Mouse (Mus musculus) kidney, embryonic 14.5 days (tissue): ENCODE data around the gene Zfp606. TPM values are rescaled to one million over a fixed set of nuclear protein-coding genes. Genes with fewer than 3 reads are reported as not detected.

Experiments
- ATAC-seq: fragments of 200-750 bp; cut with Nextera tagmentation; 2 replicates; pipeline ENCODE4 v1.8.0; 2017; ENCODE audit warnings: moderate number of reproducible peaks, mild to moderate bottlenecking, moderate TSS enrichment, moderate library complexity; ENCODE audit not compliant: low FRiP score, low TSS enrichment
- H3K27ac ChIP-seq: fragments of 300-500 bp; sonication (generic); 2 replicates; pipeline ENCODE4 v1.5.1; 2014; ENCODE audit warnings: low read depth, mild to moderate bottlenecking, low read length, moderate library complexity, mixed read lengths
- H3K27me3 ChIP-seq: fragments of 300-500 bp; sonication (generic); 2 replicates; pipeline ENCODE4 v1.6.1; 2014; ENCODE audit warnings: mild to moderate bottlenecking, low read length; ENCODE audit not compliant: control insufficient read depth, insufficient read depth
- H3K36me3 ChIP-seq: fragments of 300-500 bp; sonication (generic); 2 replicates; pipeline ENCODE4 v1.6.1; 2014; ENCODE audit warnings: low read length, mixed read lengths; ENCODE audit not compliant: control insufficient read depth, insufficient read depth
- H3K4me1 ChIP-seq: fragments of 300-500 bp; sonication (generic); 2 replicates; pipeline ENCODE4 v1.6.1; 2014; ENCODE audit warnings: low read length, mixed read lengths; ENCODE audit not compliant: control insufficient read depth, insufficient read depth
- H3K4me2 ChIP-seq: fragments of 300-500 bp; sonication (generic); replicated peaks from 2 replicates; pipeline ENCODE4 v1.6.1; 2014; ENCODE audit warnings: low read depth, mild to moderate bottlenecking, low read length
- H3K4me3 ChIP-seq: fragments of 300-500 bp; sonication (generic); 2 replicates; pipeline ENCODE4 v1.5.1; 2014; ENCODE audit warnings: mild to moderate bottlenecking, low read length
- H3K9ac ChIP-seq: fragments of 300-500 bp; sonication (generic); 2 replicates; pipeline ENCODE4 v1.6.1; 2014; ENCODE audit warnings: low read depth, mild to moderate bottlenecking, low read length, moderate library complexity
- H3K9me3 ChIP-seq: fragments of 300-500 bp; sonication (generic); 2 replicates; pipeline ENCODE4 v1.6.1; 2016; ENCODE audit warnings: low read length; ENCODE audit not compliant: control insufficient read depth
- WGBS: fragments of 180-500 bp; shearing (Covaris S2); extraction: QIAGEN DNeasy Blood & Tissue Kit; methylation state at CpG from one replicate; pipeline ENCODE4 v1.1.7; 2014; 5-methylcytosine and 5-hydroxymethylcytosine counted together
- polyA plus RNA-seq: library from polyadenylated mRNA; unstranded; fragments of >200 nt; fragmentation: Nextera tagmentation; extraction: Ambion mirVana; gene quantifications from 2 replicates; pipeline ENCODE4 v1.2.1, GENCODE M21; 2014

The Zfp606 gene
- polyA plus RNA-seq, result 22.5 and 31.1 TPM in 2 replicates

DNA sequence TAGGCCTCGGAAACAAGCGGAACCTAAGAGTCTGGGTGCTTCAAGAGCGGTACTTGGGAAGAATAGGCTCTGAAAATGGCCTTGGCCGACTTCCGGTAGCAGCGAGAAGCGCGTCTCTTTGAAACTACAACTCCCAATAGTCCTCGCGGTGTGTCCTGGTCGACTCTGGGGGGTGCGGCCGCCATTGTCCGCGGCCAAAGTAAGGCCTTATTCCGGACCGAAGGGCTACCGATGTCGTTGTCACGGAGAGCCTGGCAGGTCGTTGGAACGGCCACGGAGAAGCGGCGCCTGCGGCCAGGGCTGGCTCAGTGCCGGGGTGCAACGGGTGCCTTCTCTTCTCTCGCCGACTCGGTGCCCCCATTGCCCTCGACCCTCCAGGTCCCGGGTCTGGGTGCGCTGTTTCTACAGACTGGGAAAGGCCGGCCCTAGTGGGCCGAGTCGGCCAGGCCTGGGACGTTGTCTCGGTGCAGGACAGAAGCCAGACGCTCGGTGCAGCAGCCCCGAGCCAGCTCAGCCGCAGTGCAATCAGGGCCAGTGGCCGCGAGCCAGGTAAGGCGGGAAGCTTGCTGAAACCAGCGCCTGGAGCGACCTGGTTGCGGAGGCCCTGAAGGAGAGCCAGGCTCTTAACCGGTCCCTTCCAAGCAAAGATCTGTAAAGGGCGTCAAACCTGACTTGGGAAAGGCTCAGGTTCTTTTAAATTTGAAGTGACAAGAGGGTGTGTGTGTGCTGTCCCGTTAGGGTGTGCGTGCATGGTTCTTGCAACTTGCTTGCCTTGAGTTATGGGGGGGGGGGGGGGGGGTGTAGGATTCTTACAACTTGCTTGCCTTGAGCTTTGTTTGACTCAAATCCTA, at the start of gene Zfp606:
Gene Zfp606 (plus strand): TSS at position 136 of the 851 bp plus-strand sequence.
- H3K36me3 ChIP-seq, result peaks cover 32% of the 10 kb centered on the region
- peaks cover 16% of the 10 kb centered on the region for H3K9me3 ChIP-seq
- ATAC-seq, result peak; percentile 98
- H3K27ac ChIP-seq, result peak within 1 kb of the TSS; percentile 83
- H3K4me2 ChIP-seq, result peak within 1 kb of the TSS; percentile 55
- peak within 1 kb of the TSS; percentile 66 for H3K4me3 ChIP-seq
- 0 out of 2 replicates have a peak, but pooled peaks cover 6% of the 10 kb centered on the region for H3K4me1 ChIP-seq
- H3K9ac ChIP-seq, result peak within 1 kb of the TSS; percentile 85
- no peaks in the 10 kb centered on the region for H3K27me3 ChIP-seq
- under 1% methylated on average over 53 of the region's 53 CpGs for WGBS

DNA sequence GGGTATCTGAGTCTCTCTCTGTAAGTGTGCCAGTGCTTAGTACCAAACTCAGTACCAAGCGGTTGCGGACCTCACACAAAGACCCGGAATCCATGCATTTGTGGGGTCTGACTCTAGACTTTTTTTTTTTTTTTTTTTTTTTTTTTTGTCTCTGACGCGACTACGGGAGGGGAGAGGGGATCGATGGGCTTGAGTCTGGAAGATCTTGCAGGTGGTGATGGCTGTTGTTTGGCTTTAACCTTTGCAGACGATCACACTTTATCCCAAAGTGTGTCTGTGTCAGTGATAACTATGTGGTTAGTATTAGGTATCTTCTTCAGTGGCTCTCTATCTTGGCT, 885 bp downstream of the Zfp606 start:
- whole genome bisulfite sequencing, result under 1% methylated on average over 8 of the region's 8 CpGs
- Histone ChIP-seq H3K4me2 (peak overlapping the region; percentile 55), H3K9ac (peak overlapping the region; percentile 85), H3K4me1 (0 out of 2 replicates have a peak, but pooled peaks cover 6% of the 10 kb centered on the region), H3K36me3 (peaks cover 38% of the 10 kb centered on the region), H3K27me3 (no peaks in the 10 kb centered on the region), H3K9me3 (peaks cover 16% of the 10 kb centered on the region), H3K4me3 (peak overlapping the region; percentile 66), H3K27ac (peak overlapping the region; percentile 83; the same call in 1 of the 2 replicates)
- ATAC-seq, result no peak; the same call in none of the 2 replicates

DNA sequence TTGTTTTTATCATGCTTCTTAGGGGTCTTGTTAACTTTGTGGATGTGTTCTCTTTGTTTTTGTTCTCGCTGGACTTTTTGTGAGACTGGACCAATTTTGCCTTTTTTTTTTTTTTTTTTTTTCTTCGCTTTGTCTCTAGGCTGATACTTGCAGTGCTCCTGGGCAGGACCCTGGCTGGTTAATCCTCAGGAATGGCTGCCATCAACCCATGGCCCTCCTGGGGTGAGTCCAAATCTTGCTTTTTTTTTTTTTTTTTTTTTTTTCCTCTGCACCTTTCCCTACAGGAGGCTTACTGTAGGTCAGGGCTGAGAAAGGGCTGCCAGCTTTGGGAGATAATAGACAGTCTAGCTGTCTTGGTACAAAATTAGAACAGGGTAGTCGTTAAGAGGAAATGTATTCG, 1.4 kb downstream of the Zfp606 start:
- Histone ChIP-seq H3K4me3 (peak overlapping the region; percentile 66), H3K27ac (no peak overlapping the region), H3K4me1 (0 out of 2 replicates have a peak, but pooled peaks cover 6% of the 10 kb centered on the region), H3K27me3 (no peaks in the 10 kb centered on the region), H3K9me3 (peaks cover 16% of the 10 kb centered on the region), H3K36me3 (peaks cover 44% of the 10 kb centered on the region), H3K4me2 (peak overlapping the region; percentile 55), H3K9ac (peak overlapping the region; percentile 85; the same call in 1 of the 2 replicates)
- no peak for ATAC-seq
- 74% methylated on average over 4 of the region's 4 CpGs for WGBS

DNA sequence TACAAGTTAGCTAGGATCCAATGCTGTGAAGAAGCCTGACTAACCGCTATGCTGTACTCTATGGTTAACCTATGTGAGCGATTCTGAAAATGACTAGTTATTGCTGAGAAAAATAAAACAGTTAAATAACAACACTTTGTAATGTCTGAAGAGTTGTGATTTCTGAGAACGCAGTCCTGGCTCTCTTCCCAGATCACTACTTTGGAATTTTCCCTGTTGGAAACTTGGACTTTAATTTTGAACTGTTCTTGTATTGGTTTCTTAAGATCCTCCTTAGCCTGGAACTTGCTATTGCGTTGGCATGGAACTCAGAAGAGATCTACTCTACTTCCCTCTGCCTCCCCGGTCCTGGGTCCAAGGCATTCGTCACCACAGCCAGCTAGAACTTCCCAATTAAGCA, 5.7 kb downstream of the Zfp606 start:
- ATAC-seq, result no peak
- Histone ChIP-seq H3K9ac (no peak overlapping the region), H3K36me3 (peaks cover 86% of the 10 kb centered on the region), H3K27ac (no peak overlapping the region), H3K4me3 (no peak overlapping the region), H3K4me2 (no peak overlapping the region), H3K27me3 (no peaks in the 10 kb centered on the region), H3K9me3 (peaks cover 44% of the 10 kb centered on the region), H3K4me1 (0 out of 2 replicates have a peak, but pooled peaks cover 6% of the 10 kb centered on the region)
- WGBS, result 95% methylated on average over 6 of the region's 6 CpGs

DNA sequence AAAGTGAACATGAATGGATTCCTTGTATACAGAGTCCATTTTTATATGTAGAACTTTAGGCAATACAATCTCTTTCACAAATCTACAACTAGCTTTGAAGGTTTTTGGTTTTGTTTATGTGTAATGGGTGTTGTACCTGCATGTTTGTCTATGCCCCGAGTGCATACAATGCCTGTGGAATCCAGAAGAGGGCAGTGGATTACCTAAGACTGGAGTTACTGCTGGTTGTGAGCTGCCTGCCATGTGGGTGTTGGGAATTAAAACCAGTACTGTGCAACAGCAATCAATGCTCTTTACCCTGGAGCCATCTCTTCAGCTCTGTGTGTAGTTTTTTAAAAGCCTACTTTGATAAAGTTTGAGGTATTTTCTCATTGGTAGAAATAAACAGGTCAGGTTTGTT, 7.9 kb downstream of the Zfp606 start:
- no peaks in the 10 kb centered on the region for H3K27me3 ChIP-seq
- H3K27ac ChIP-seq, result no peak overlapping the region
- H3K9ac ChIP-seq, result no peak overlapping the region
- 89% methylated on average over 1 of the region's 1 CpGs for WGBS
- H3K4me1 ChIP-seq, result no peaks in the 10 kb centered on the region
- no peak overlapping the region for H3K4me2 ChIP-seq
- no peak overlapping the region for H3K4me3 ChIP-seq
- H3K36me3 ChIP-seq, result peaks cover 98% of the 10 kb centered on the region
- peaks cover 57% of the 10 kb centered on the region for H3K9me3 ChIP-seq
- no peak for ATAC-seq

DNA sequence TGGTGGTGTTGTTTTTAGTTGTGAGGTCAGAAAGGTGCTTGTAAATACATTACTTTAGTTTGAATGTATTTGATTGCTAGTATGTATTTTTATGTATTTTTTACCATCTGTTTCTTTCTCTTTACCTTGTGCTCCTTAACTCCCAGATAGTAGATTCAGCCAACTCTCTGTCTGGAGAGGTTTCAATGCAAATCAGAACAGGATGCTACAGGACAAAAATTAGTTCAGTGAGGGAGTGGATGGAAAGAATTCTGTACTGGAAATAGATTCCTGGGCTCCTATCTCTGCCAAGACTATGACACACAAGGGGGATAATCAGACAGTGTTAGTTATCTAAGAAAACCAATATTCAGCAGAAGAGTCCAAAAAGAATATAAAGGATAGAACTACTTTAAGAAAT, 8.6 kb downstream of the Zfp606 start:
- no peak overlapping the region for H3K9ac ChIP-seq
- H3K27ac ChIP-seq, result no peak overlapping the region
- H3K9me3 ChIP-seq, result peaks cover 58% of the 10 kb centered on the region
- peaks cover 98% of the 10 kb centered on the region for H3K36me3 ChIP-seq
- no peaks in the 10 kb centered on the region for H3K4me1 ChIP-seq
- ATAC-seq, result no peak
- H3K4me3 ChIP-seq, result no peak overlapping the region
- H3K4me2 ChIP-seq, result no peak overlapping the region
- H3K27me3 ChIP-seq, result no peaks in the 10 kb centered on the region

DNA sequence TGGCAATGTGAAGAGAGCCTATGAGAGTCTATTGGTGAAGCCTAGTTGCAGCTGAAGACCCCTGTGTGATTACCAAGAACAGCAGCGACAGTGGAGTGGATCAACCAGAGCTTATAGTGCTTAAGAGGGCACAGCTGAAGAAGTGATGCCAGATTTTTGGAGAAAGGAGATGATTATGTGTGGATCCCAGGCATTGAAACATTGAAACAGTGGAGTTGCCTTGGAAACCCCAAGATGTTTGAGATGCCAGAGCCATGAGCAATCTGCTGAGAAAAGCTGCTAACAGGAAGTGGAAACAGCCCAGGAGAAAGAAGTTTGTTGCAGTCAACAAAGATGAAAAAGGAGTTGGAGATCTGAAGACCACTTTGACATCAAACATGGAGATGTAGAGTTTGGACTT, 32.8 kb downstream of the Zfp606 start:
- no peak for ATAC-seq
- 59% methylated on average over 1 of the region's 1 CpGs for WGBS

DNA sequence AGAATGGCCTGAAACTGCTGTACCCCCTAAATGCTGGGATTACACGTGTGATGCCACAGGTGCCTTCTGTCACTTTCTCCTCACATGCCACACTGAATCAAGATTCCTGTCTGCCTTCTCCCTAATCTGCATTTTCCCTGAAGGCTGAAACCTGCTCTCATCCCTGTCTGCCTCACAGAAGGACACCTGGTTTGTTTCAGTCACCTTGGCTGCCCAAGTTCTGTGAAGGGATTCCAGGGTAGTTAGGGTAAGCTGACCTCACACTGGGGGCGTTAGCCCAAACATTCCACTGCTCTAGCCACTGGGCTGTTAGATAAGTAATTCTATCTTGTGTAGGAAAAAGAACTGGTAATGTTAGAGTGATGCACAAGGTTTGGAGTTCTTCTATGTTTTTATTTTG, 34.1 kb downstream of the Zfp606 start, which contains the start of gene 2900092C05Rik:
Gene 2900092C05Rik (plus strand): TSS at position 301 of the 400 bp plus-strand sequence.
- Histone ChIP-seq H3K4me3 (no peak within 1 kb of the TSS), H3K9ac (no peak within 1 kb of the TSS), H3K27ac (no peak within 1 kb of the TSS), H3K36me3 (no peaks in the 10 kb centered on the region), H3K4me2 (no peak within 1 kb of the TSS), H3K27me3 (no peaks in the 10 kb centered on the region), H3K9me3 (no peaks in the 10 kb centered on the region; the same call in 1 of the 2 replicates), H3K4me1 (no peaks in the 10 kb centered on the region)
- WGBS, result 58% methylated on average over 2 of the region's 2 CpGs
- ATAC-seq, result no peak

More for the DNA sequence above, 32.8 kb downstream of the Zfp606 start:
- Histone ChIP-seq H3K27me3 (no peaks in the 10 kb centered on the region), H3K27ac (no peak overlapping the region), H3K9ac (no peak overlapping the region), H3K4me1 (no peaks in the 10 kb centered on the region), H3K4me2 (no peak overlapping the region), H3K4me3 (no peak overlapping the region), H3K36me3 (no peaks in the 10 kb centered on the region), H3K9me3 (no peaks in the 10 kb centered on the region; the same call in 1 of the 2 replicates)
